Mouse (Mus musculus): Measurements from ENCODE around the gene Shisa8.

DNA sequence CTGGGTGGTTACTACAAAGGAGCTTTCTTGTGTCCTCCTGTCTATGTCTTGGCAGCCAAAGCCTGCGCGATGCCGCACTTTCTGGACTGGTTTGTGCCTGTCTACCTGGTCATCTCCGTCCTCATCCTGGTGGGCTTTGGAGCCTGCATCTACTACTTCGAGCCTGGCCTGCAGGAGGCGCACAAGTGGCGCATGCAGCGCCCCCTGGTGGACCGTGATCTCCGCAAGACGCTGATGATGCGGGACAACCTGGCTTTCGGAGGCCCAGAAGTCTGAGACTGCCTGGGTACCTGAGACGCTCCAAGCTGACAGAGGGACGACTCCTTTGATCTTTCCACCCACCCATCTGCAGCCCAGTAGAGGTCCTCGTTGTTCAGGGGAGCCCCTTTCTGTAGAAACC, 46.9 kb upstream of the Shisa8 start:
- no peak for TF ChIP-seq EP300 (IDR thresholded peaks at IDR 0.05; ENCODE audit: low read depth)
- peak; percentile 99 for TF ChIP-seq CTCF (IDR thresholded peaks at IDR 0.05; ENCODE audit: low read depth)

Data from liver, postnatal 0 days (tissue).